Mouse (Mus musculus) frontal cortex, postnatal 14 days (tissue): Measurements from ENCODE around the gene B3galt5.

Source experiments
- DNase-seq, 2 experiments: peaks; one replicate each; pipeline ENCODE4 v3.0.0; 2022; ENCODE audit warnings: low spot score in 2 of 2

Gene B3galt5

DNA sequence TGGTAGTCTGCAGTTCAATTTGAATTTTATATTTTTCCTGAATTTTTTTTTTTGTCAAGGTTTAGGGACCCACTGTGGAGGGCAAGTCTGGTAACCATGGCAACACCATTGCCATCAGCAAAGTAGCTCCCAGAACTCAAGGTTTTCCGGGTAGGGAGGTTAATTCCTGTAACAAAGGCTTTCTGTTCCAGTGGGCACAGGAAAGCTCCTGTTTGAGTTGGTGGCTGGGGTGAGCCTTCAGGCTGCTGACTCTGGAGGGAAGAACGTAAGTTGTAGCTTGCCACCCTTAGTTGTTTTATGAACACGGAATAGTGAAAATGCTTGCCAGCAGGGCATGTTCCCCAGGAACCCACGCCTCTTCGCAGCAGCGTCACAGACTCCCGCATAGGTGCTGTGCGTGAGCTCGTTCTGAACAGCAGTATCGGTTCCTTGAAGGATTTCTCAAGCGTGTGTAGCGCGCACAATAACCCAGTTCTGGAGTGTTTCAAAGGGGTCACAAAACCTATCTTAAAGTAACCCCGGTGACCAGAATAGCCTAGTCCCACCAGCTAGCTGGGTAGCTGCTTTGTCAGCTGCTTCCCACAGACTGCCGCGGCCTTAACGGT is at the start of gene B3galt5:
B3galt5 (plus strand) TSS at position 436 of the 605 bp plus-strand sequence.
- no peak for DNase-seq

DNA sequence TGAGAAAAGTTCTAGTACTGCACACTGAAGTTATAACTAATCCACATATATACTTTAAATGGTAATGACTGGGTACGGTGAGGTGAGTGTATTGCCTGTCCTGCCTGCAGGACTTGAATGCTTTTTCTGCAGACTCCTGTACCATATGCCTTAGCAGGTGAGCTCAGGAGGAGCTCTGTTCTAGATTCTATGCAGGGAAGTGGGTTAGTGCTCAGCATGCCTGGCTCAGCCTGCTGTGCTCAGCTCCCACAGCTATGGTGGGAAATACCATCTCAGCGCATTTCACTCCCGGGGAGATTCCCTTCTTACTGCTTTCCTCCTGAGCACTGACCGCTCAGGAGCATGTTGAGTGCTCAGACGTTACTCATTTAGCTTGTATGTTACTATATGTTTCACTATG is 48.0 kb upstream of the B3galt5 start:
- no peak for DNase-seq

DNA sequence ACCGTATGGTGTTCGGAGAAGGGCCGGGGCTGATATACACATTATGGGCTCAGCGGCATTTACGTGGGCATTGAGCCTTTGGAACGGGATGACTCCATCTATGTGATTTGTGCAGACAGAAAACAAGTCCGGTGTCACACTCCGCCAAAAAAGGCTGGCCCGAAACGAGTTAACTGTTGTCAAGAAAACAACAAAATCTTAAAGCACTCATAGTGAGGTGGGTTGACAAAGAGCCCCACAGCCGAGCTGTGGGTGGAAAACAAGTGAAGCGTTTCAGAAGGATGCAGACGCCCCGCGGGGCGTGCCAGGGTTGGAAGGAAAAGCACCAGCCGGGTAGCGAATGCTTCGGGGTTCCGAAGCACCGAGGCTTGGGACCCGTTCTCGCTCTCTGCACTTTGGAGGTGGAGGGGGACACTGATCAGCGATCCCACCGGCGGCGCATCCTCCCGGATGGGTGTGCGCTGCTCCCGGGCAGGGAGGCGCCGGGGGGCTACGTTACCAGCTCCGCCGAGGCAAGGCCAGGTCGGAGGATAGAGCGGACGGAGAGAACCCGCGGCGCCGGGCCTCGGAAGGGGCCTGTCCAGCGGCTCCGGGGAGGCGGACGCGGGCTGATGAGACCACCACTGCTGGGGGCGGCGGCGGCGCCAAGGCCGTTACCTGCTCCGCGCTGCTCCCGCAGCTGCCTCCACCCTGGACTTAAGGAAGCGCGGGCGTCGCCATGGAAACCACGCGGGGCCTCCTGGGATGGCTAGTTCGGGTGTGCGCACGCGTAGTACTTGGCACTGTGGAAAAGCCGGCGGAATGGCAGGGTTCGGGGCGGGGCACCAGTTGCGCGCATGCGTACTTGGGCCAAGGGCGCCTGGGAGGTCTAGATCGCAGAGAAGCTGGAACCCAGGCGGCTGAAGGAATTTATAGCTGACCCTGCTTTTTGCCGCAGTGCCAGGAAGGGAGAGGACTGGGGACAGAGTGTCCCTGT is 43.8 kb upstream of the B3galt5 start, which contains the start of gene Lca5l:
Lca5l (minus strand) TSS at position 741 of the 976 bp plus-strand sequence.
- DNase-seq: peak; percentile 97 to 99

DNA sequence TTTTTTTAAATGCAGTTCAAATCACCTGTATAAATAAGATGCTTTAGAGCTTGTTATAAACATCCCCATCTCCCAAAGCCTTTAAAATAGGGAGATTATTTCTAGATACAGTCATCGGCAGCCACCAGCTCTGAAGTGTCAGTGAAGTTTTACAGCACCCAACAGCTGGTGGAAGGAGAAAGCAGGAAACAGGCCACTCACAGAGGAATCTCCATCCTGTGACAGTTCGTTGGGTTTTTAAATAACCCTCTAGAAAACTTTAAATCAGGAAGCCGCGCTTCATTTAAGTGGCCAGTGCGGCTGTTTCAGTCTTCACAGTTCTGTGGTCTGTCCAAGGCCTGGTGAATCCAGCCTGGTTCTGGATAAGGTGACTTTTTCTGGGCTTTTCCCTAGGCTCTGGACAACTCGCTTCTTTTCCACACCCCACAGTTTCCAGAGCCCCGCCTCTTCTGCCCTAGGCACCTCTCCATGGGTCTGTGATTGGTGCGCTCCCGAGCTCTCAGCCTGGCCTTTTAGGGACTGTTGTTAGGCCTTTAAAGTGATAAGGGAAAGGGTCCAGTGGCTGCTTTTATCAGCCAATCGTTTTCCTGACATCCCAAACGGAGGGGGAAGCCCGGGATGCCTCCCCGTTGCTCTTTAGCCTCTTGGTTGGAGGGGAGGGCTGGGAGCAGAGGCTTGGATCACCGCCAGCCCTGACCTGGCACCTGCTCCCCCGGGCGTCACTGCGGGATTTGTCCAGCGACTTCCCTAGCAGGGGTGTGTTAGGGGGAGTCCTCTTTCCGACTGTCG is 35.5 kb upstream of the B3galt5 start, which contains the start of gene Sh3bgr:
Sh3bgr (plus strand) TSS at position 538 of the 789 bp plus-strand sequence.
- DNase-seq: no peak

DNA sequence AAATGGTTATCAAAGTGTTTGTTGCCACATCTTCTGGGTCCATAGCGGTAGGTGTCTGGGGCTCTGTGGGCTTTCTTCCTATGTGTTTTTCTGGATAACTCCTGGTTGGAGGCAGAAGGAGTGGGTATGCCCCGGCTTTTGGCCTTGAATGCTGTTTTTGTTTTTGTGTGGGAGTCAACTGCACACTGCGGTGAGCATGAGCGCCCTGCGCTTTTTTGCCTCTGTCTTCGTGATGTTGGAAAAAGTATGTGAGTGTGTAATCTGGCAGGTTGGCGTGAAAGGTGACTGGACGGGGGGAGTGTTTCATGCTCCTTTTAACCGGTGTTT is 34.9 kb upstream of the B3galt5 start:
- no peak for DNase-seq

DNA sequence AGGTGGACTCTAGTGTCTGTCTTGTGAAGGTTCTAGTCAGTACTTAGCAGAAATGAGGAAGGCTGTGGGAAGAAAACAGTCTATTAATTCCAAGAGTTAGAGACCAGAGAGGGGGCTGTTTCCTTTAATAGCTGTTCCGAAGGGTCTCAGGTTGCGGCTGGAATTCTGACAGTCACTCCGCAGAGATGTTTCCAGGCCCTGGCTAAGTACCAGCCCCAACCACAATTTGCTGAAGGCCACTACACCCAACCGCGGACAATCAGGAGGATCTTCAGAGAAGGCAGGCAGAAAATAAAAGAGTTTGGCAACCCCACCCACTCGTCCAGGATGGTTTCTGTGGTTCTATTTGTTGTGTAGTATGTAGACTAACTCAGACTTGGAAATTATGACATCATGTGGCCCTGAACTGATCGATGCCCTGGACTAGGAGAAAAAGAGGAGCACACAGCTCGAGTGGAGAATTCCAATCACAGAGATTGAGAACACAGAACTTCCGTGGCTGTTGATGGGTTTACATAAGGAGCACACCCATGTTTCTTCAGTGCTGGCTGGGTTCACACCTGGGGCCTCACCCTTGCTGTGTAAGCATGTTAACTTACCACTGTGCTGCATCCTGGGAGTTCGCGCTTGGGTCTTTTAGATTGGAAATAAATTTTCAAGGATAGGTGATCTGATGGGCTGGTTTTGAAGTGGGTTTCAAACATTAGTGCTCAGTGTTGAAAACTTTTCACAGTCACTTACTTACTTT is 33.9 kb upstream of the B3galt5 start:
- no peak for DNase-seq

DNA sequence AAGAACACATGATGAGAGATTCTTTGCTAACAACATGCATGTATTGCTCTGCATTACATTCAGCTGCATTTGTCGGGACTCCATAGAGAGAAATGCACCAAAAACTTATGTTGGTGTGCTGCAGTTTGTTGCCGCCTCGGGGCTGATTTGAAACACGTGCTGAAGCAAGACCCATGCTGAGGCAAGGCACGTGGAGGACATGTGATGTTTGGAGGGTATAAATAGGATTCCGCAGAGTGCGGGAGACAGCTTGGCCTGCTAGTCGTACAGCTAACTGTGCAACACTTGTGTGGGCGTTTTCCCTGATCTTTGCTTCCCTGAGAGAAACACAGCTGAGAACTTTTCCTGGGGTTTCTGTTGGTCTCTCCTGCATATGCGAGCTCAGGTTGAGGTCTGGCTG is 25.8 kb upstream of the B3galt5 start:
- no peak for DNase-seq

DNA sequence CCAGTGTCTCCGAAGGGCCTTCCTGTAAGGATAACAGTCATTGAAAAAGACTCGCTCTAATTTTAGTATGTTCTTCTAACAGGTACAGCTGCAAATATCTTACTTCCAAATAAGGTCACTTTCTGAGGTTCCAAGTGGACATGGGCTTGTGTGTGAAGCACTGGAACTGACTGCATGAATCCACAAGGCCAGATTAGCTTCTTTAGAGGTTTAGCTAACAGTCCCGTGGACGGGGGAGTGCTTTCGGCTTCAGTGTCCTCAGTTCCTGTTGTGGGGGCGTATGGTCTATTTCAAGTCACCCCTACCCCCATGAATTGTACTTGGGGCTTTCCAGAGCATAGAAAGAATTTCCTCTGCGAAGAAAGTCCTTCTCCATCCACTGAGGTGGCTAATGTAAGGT is 24.7 kb upstream of the B3galt5 start:
- DNase-seq: no peak

DNA sequence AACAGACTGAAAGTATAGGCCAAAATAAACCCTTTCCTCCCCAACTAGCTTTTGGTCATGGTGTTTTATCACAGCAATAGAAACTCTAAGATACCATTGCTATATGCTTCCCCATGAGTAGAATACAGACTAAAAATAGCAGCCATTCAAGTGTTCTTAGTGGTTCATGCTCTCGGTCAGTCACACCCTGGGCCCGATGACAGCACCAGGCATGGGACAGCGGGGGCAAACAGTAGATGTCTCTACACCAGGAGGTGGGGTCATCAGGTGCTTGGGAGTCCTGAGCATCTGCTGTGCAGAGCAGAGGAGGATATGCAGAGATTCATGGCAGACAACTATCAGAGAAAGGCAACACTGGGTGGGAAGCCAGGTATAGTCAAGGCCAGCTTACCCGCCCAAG is 22.6 kb upstream of the B3galt5 start:
- no peak for DNase-seq

DNA sequence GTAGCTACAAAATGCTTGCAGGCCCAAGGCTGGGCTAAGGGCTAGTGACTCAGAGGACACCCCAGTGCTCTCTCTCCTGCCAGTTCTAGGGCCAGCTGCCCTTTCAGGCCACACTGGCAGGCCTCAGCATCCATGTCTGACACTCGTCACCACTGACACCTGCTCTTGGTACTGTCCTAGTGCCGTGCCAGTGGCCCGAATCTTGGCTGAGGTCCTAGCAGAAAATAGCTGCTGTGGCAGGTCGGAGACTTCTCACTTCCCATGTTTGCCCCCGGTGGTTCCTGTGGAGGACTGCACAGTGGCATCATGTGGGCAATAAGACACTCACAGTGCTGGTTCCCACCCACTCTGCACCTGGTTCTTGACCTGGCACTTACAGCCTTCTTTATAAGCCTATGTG is 14.1 kb upstream of the B3galt5 start:
- no peak for DNase-seq

DNA sequence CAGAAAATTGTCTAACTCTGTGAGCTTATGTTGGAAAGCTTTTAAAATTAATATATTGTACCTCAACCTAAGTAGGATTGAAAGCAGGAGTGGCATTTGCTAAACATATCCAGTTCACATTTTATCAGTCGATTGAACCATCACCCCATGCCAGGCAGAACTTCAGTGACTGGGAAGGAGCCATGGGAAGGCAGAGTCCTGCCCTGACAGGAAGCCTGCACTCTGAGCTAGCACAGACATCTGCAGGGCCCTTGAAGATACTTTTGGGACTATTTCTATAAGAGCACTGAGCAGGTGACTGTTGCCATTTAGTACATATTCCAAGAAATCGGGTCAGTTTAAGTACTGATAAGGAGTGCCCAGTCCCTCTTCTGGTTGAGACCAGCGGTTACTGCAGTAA is 13.6 kb upstream of the B3galt5 start:
- no peak for DNase-seq

DNA sequence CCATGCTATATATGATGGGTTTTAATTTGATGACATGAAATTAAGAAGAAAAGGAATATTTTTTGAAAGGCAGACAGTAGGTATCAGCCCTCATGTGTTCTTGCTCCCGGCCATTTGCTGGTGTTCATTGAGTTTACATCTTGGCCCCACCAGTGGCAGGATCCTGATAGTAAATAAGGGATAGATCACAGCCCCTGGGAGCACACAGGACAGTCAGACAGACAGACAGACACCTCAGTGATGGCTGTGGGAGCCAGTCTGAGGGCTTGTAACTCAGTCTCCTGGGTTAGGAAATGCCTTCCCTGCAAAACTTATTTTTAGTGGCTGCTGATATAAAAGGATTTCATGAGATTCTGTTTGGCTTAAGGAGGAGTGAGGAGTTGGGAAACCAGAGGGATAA is 13.1 kb upstream of the B3galt5 start:
- no peak for DNase-seq

DNA sequence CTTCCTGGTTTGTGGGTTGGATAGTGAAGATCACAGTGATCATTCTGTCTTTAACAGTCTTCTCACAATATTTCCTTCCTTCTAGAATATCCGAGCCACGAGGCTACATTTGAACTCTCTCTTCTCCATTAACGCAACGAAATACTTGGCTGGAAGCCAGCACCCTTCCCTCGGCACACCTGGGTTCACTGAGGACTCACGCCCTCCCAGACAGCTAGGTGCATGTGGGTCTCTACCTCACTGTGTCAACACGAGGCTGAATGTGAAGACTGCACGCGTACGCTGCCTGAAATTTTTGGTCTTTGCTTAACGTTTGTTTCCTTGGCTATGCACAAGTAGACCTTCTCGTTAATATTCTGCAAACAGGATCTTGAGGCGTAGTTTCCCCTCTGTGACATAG is 7.2 kb upstream of the B3galt5 start:
- no peak for DNase-seq

DNA sequence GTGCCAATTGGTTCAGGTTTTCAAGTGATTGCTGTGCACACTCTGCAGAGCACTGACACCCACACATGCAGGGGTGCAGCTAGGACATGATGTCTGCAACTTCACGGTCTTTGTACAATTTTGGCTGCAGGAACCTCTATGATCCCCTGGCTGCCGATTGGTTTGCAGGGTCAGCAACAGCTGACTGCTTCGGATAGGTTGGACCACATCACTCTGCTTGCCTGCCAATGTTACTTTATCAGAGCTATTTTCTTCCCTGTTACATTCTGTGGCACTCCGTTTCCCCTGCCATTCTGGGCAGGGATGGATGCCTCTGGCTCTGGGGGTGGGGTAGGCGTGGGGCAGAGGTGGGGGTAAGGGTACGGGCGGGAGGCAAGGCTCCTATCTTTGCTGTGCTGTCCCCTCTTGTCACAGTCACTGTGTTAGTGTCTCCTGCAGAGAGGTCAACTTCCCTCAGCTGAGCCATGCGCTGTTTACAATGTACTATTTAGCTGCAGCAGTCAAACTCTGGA is 6.5 kb upstream of the B3galt5 start:
- DNase-seq: no peak

DNA sequence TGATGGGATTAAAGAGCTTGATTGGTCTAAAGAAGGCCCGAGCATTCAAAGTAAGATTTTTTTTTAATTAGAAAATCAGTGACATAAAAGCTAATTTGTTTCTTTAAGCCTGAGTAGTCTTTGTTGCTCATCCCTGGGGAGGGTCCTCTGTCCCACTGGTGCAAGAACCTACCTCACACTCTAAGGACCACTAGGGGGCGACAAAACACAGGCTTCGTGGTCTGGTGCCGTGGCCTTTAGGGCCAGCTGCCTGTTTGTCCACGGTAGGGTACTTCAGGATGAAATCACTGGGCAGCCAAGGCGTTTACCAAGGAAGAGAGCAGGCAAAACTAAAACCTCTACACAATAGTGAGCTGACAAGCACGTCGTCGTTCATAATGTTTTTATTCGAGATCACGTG is 5.2 kb upstream of the B3galt5 start:
- DNase-seq: peak in 1 of 2 experiments; percentile 58

DNA sequence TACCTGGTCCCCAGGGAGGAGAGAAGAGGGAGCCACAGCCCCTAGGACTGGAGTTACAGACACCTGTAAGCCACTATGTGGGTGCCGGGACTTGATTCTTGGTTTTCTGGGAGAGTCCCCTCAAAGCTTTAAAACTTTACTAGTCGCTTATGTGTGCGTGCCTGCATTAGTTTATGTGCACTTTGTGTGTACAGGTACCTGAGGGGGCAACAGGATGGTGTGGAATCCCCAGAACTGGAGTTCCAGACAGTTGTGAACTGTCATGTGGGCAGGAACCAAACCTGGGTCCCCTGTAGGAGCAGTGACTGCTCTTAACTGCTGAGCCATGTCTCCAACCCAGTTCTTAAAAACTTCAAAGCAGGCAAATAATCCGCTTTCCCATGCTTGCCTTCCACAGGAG is 4.3 kb upstream of the B3galt5 start:
- DNase-seq: no peak

DNA sequence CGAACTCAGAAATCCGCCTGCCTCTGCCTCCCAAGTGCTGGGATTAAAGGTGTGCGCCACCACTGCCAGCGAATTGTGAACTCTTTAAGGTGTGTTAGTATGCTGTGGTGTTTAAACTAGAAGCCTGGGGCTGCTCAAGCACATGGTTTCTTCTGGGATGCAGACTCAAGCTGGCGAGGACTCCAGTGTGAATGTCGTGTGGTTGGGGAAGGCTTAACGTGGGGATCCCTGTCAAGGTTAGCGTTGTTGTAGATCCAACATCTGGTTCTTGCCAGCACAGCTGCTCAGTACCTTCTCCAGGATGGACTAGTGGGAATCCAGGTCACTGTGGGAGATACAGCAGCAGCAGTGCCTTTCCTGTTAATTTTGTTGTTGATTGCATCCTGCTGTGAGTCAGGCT is 3.6 kb upstream of the B3galt5 start:
- no peak for DNase-seq

DNA sequence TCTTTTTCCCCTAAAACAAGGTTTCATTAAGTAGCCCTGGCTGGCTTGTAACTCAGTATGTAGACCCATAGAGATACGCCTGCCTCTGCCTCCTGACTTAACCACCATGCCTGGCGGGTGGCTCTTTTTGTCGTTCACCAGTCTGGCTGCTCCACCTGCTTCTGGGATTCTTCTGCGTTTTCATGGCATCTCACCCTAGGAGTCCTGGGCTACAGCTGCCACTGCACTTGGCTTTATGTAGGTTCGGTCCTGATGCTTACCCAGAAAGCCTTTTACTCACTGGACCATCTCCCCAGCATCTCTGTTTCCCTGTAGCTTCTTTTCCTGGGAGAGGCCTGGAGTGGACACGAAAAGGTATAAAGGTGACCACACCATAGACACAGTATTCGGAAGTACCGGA is 1.6 kb upstream of the B3galt5 start:
- no peak for DNase-seq

DNA sequence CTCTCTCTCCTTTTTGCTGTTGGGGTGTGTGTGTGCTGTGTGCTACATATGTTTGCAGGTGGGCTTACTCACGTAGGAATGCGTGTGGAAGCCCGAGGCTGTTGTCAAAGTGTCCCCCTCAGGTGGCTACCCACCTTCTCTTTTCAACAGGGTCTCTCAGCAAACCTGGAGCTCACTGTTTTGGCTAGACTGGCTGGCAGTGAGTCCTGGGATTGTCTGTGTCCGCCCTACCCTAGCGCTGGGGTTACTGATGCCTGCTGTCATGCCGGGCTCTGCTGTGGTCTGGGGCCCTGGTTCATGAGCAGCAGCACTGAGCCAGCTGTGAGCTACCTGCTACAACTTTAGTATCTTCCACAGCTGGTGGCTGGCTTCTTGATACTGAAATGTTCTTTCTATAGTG is 8.9 kb downstream of the B3galt5 start:
- DNase-seq: no peak

DNA sequence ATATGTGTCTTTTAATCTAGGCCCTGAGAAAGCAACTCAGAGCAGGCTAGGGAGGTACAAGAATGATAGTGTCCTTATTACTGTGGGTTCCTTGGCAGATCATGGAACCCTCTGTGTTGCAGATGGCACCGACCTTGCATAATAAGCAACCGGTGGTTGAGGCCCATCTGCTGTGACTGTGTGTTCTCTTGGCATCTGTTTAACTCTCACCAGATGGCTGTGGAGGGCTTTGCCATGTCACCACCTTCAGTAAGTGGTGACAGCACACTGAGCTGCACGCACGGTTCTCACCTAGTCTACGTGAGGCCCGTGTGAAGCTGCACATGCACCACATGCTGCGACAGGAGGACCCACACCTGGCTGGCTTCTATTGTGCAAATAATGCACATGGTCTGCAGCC is 14.0 kb downstream of the B3galt5 start:
- no peak for DNase-seq

DNA sequence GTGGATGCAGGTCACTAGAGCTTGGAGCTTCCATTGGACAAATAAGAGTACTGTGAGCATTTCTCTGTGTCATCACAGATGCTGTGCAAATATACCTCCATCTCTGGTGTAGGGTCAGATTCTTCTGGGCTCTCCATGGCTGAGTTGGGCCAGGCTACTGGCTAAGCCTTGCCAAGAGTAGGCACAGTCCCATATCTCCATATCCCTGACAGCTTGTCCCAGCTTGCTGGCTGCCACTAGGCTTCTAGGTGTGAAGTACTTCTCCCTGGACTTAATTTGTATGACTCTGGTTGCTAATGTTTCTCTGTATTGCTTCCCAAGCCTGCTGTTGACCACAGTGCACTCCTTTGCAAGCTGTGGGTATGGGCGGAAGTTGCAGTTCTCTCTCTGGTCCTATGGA is 16.5 kb downstream of the B3galt5 start:
- DNase-seq: no peak
